Mouse (Mus musculus) brain, embryonic 14.5 days (tissue): ENCODE data around the gene Pdha2.

Experiments
- CTCF ChIP-seq: fragments of 200-500 bp; IDR thresholded peaks from 2 replicates; pipeline ENCODE4 v1.5.1; 2012; ENCODE audit warnings: inconsistent platforms, mild to moderate bottlenecking, moderate library complexity, borderline replicate concordance; ENCODE audit not compliant: insufficient read depth, insufficient read length; ENCODE audit errors: extremely low read depth
- POLR2A ChIP-seq: fragments of 200-500 bp; IDR thresholded peaks from 2 replicates; pipeline ENCODE4 v1.6.1; 2012; ENCODE audit warnings: mild to moderate bottlenecking, inconsistent platforms, borderline replicate concordance; ENCODE audit not compliant: poor library complexity, insufficient read depth, insufficient read length, severe bottlenecking; ENCODE audit errors: extremely low read depth

DNA sequence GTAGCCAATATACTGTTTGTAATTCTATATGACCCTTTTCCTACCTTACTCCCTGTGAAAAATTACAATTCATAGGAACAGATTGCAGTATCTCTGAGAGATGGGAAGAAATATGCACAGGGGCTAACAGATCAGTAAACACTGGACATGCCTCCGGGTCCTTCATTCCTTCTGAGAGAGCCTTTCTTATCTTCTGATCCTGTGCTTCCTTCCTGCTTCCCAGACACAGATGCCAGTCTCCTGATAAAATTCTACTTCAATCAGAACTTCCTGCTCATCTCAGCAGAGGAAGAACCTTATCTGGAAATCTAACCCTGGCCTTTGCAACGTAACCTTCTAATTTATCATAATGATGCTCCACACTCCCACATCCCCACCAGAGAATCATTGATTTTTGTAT lies 6.4 kb upstream of the Pdha2 start:
- TF ChIP-seq POLR2A (no peak), CTCF (no peak)
